Mouse (Mus musculus): Measurements from ENCODE around the gene Kif9.
A peak's percentile ranks its signal among the peaks of the same experiment; 100 is the strongest.

The Kif9 gene

DNA sequence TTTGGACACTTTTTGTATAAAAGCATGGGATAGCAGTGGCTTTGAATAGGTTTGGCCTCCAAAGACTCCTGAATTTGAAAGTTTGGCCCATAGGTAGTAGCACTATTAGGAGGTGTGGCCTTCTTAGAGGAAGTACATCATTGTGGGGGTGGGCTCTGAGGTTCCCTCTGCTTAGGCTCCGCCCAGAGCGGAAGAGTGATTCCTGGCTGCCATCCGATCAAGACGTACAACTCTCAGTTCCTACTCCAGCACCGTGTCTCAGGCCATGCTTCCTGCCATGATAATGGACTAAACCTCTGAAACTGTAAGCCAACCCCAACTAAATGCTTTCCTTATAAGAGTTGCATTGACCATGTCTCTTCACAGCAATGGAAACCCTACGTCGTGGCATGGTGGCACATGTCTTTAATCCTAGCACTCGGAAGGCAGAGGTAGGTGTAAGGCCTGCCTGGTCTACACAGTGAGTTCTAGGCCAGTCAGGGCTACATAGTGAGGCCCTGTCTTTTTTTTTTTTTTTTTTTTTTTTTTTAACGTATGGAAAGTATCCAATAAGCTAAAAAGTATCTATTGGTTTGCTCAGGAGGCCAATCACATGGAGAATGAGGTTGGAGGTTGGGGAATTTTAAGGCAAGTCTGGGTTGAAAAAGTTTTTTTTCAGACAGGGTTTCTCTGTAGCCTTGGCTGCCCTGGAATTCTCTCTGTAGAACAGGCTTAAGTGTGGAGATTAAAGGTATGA, 52.4 kb downstream of the Kif9 start:
- no peak for DNase-seq

DNA sequence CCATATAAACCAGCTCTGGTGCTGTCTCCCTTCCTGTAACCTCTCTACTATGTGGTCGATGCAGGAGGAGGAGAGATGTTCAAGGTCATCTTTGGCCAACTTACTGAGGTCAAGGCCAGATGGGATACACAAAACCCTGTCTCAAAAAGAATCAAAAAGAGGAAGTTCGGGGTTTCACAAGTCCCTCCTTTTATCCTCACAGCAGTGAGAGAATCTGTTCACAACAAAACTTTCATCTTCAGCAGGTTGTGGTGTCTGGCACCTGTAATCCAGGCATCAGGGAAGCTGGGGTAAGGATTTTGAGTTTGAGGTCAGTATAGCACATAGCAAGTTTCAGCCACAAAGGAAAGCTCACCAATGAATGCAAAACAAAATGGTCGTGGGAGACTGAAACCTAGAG, 53.9 kb downstream of the Kif9 start:
- no peak for DNase-seq

DNA sequence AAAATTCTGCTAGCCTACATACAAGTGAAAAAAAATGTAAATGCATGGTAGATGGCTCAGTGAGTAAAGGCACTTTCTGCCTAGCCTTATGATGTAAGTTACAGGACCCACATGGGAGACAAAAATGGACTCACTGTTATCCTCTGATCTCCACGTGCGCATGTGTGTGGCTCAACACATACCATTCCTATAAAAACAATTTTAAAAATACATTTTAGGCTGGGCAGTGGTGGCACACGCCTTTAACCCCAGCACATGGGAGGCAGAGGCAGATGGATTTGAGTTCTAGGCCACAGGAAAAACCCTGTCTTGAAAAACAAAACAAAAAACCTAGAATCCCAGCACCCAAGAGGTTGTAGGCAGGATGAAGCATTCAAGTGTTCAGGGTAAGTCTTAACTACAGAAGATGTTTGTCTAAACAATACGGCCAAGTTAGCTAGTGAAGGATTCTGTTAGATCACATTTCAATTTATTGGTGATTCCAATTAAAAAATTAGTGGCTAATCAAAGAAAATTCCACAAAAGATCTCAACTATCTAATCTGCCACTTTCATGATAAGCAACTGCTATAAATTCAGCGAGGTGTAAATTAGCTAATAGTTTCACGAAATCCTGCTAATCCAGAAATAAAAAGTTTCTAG, 54.5 kb downstream of the Kif9 start:
- no peak for DNase-seq

DNA sequence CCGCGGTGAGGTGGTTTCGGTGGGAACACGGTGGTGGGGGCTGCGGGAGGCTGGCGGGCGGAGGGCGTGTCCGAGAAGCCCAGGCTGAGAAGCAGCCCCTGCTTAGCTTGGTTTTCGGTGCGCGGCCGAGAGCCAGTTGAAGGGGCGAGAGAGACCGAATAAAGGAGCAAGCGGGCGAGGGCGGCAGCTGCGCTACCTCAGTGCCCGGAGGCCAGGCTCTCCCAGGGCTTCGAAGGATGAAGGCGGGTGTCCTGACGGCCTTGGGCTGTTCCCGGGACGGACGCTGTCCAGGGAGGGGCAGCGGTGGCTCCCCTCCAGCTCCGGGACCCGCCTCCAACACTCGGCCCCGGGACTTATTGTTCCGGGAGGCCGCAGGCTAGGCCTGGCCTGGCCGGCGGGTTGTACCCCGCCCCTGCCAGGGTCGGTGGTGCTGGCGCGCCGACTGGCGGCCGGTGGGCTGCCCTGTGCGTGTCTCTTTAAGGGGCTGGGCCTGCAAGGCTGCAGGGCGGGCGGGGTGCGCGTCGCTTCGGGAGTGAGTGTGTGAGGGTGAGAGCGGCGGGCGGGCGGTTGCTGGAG, 55.2 kb downstream of the Kif9 start:
- peak; percentile 98 for DNase-seq

DNA sequence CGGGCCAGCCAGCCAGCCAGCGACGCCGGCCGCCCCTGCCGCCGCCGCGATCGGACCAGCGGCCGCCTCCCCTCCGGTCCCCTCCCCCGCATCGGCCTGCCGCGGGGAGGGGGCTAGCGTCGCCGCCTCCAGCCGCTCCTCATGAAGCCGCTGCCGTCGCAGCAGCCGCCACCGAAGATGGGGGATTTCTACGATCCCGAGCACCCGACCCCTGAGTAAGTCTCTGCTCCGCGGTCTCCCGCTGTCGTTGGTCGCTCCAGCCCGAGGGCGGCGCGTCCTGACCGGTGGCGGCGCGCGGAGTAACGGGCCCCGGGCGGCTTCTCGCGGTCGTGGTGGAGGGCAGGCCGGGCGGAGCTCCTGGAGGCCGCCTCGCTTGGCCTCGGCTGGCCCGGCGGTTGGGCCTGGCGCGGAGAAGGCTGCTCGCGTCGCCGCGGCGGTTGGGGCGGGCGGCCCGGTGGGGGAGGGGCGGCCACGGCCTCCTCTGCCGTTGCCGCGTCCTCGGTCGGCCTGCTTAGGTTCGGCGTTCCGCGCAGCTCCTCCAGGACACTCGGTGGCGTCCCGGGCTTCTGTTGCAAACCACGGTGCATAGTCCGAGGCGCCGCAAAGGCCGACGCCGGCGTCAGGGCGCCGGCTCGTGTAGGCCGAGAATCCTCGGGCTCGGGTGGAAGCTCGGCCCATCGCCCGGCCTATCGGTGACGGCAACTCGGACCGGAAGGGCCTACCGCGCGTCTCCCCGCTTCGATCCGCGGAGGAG, 56.0 kb downstream of the Kif9 start, which contains the start of gene Setd2:
Setd2 (plus strand) TSS at position 60 of the 754 bp plus-strand sequence.
- DNase-seq: peak; percentile 65

DNA sequence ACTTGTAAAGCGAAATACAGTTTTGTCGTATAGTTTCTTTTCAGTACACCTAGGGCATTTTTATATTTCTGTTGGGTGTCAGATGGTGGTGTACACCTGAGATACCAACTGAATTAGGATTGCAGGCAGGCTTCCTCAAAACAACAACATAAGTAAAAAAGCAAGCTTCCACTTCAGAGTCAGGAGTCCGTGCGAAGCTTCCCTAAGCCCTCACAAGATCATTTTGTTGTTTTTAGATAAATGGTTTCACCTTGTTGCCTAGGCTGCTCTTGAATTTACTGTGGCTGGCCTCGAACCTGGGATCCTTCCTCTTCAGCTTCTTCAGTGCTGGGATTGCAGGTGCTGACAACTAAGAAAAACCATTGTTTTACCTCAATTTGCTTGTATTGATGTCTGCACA, 56.9 kb downstream of the Kif9 start:
- no peak for DNase-seq

DNA sequence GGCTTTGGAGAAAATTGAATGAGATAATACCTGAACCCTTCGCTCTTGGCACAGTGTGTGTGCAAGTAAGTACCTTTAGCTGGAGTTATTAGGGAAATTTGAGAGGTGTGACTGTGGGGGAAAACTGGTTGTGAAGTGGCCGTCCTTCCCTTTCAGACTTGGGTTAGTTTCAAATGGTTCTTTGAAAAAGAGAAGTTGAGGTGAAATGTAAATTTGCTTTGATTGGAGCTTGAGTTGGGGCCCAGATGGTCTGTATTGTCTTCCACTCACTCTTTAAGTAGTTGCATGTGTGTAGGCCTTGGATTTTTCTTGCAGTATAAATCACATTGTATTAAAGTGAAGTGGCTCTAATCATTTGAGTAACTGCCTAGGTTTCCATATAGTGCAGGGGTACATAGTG, 58.4 kb downstream of the Kif9 start:
- DNase-seq: no peak

DNA sequence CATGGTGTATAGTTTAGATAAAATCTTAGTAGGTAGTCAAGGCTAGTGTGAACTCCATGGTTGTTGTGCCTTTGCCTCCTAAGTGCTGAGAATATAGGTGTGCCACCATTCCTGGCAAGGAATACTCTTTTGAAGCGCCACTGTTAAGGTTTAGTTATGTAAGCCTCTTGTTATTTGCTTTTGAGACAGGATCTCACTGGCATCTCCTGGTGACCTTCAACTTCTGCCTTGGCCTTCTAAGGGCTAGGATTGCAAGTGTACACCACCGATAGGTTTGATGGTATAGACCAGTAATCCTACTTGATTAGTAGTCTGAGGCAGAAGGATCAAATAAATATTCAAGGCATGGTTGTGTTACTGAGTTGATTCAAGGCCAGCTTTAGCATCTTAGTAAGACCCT, 59.9 kb downstream of the Kif9 start:
- DNase-seq: no peak

DNA sequence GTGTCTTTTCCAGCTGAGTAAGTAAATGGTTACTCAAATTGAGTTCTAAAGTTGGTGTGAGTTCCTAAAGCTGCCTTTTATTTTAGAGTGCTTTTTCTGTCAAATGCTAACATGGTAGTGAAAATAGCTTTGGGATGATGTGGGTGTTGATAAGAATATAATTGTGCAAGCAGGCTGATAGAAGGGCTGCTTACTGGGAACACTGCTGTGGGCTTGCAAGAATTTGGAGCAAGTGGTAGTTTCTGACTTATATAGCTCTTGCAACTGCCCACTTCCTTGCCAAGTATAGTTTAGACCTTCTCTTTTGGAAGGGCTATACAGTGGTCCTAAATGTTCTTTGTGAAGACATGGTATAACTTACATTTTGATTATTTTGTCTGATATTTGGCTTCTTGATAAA, 61.8 kb downstream of the Kif9 start:
- no peak for DNase-seq

DNA sequence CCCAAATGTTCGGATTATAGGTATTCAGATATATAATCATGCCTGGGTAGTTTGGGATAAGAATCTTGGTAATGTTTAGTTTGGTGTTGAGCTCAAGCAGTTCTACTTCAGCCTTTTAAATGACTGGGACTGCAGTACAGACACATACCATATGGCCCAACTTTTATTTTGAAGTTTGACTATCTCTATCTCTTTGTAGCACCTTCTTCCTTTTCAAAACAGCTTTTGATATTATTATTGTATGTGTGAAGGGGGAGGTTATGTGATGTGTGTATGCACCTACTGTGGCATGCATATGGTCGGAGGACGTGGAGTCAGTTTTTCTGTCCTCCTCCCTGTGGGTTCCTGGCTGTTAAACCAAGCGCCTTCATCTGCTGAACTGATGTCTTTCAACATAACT, 65.2 kb downstream of the Kif9 start:
- DNase-seq: no peak

DNA sequence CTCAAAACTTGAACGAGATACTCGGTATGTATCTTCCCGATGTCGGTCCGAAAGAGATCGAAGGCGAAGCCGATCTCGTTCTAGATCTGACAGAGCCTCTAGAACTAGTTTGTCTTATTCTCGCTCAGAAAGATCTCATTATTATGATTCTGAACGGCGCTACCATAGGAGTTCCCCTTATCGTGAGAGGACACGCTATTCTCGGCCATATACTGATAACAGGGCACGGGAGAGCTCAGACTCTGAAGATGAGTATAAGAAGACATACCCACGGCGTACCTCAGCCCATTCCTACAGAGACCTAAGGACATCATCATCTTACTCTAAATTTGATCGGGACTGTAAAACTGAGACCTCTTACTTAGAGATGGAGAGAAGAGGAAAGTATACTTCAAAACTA, 71.5 kb downstream of the Kif9 start:
- no peak for DNase-seq

DNA sequence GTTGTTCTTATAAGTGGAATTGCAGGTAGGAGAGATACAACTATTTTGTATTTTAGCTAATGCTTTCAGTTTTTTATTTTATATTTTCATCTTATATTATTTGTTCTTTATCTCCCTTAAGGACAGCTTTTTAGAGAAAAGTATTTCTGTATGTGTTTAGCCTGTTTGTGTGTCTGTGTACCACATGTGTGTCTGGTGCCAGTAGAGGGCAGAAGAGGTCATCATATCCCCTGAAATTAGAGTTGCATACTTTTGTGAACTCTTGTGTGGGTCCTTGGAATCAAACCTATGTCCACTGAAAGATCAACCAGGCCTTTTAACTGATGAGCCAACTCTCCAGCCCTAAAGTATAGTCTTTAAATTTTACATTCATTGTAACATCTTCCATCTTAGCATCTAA, 91.6 kb downstream of the Kif9 start:
- no peak for DNase-seq
